8 mouse cellular contexts compared by ENCODE assay signal in the genomic region with DNA sequence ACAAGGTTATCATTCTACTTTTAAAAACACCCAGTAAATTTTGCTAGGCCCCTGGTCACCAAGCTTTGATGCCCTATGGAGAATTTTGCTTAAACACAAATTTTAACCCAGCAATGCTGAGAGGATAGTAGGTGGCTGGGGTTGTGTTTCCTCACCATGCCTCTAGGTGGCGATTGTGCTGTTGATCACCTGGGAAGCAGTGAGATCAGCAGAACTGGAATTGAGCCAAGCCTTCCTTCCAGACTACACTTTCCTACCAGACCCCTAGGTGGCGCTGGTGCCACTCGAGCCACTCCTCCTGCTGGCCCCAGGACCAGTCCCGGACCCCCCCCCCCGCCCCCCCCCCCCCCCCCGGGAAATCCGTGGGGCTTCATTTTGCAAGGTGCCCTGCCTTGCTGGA.
DNase-seq lines count a peak whose midpoint lies in the region; ATAC-seq and TF ChIP-seq lines count a peak whose summit lies in the region.

No protein-coding gene starts in this region.

- intact Hi-C loops in left cerebral cortex, postnatal 10 days (cut with DNase I), result no loop called here

- no peak overlapping the region for H3K9ac ChIP-seq in intestine, embryonic 14.5 days (ENCODE audit: low read length)
- H3K9ac ChIP-seq in intestine, embryonic 15.5 days, result no peak overlapping the region
- H3K9ac ChIP-seq in forebrain, embryonic 14.5 days (ENCODE audit: low read length), result no peak overlapping the region
- no peak overlapping the region for H3K9ac ChIP-seq in hindbrain, postnatal 0 days (replicated peaks; ENCODE audit: low read length)
- H3K9ac ChIP-seq in midbrain, embryonic 13.5 days (replicated peaks), result no peak overlapping the region

- H3K27me3 ChIP-seq in intestine, embryonic 14.5 days (replicated peaks; ENCODE audit: control insufficient read depth, insufficient read depth, low read length), result no peaks in the 10 kb centered on the region
- H3K27me3 ChIP-seq in intestine, embryonic 15.5 days (replicated peaks), result no peaks in the 10 kb centered on the region
- no peaks in the 10 kb centered on the region for H3K27me3 ChIP-seq in forebrain, embryonic 14.5 days (replicated peaks; ENCODE audit: control insufficient read depth, insufficient read depth, low read length)
- no peaks in the 10 kb centered on the region for H3K27me3 ChIP-seq in hindbrain, postnatal 0 days (ENCODE audit: insufficient read depth, low read length)
- H3K27me3 ChIP-seq in midbrain, embryonic 13.5 days, result no peaks in the 10 kb centered on the region

- no peak overlapping the region for H3K4me2 ChIP-seq in intestine, embryonic 14.5 days (ENCODE audit: low read length)
- H3K4me2 ChIP-seq in intestine, embryonic 15.5 days (replicated peaks), result no peak overlapping the region
- H3K4me2 ChIP-seq in forebrain, embryonic 14.5 days (ENCODE audit: low read length), result no peak overlapping the region
- H3K4me2 ChIP-seq in hindbrain, postnatal 0 days (ENCODE audit: low read depth, low read length), result no peak overlapping the region
- no peak overlapping the region for H3K4me2 ChIP-seq in midbrain, embryonic 13.5 days (replicated peaks)

- WGBS in intestine, embryonic 14.5 days, result 2% methylated on average over 4 of the region's 7 CpGs
- WGBS in intestine, embryonic 15.5 days, result 0% methylated on average over 5 of the region's 7 CpGs
- 2% methylated on average over 4 of the region's 7 CpGs for WGBS in forebrain, embryonic 14.5 days
- WGBS in hindbrain, postnatal 0 days, result 0% methylated on average over 3 of the region's 7 CpGs
- WGBS in midbrain, embryonic 13.5 days, result 4% methylated on average over 4 of the region's 7 CpGs

- no peaks in the 10 kb centered on the region for H3K4me1 ChIP-seq in intestine, embryonic 14.5 days (replicated peaks; ENCODE audit: control insufficient read depth, insufficient read depth, low read length)
- H3K4me1 ChIP-seq in intestine, embryonic 15.5 days (replicated peaks), result no peaks in the 10 kb centered on the region
- H3K4me1 ChIP-seq in forebrain, embryonic 14.5 days (ENCODE audit: control insufficient read depth, insufficient read depth, low read length), result no peaks in the 10 kb centered on the region
- H3K4me1 ChIP-seq in hindbrain, postnatal 0 days (ENCODE audit: insufficient read depth, low read length), result no peaks in the 10 kb centered on the region
- H3K4me1 ChIP-seq in midbrain, embryonic 13.5 days (replicated peaks), result peaks cover 3% of the 10 kb centered on the region; the same call in 1 of the 2 replicates

- H3K36me3 ChIP-seq in intestine, embryonic 14.5 days (ENCODE audit: control insufficient read depth, insufficient read depth, low read length), result no peaks in the 10 kb centered on the region
- no peaks in the 10 kb centered on the region for H3K36me3 ChIP-seq in intestine, embryonic 15.5 days
- no peaks in the 10 kb centered on the region for H3K36me3 ChIP-seq in forebrain, embryonic 14.5 days (ENCODE audit: control insufficient read depth, insufficient read depth, low read length)
- H3K36me3 ChIP-seq in hindbrain, postnatal 0 days (ENCODE audit: insufficient read depth, low read length), result no peaks in the 10 kb centered on the region
- H3K36me3 ChIP-seq in midbrain, embryonic 13.5 days, result no peaks in the 10 kb centered on the region

- no peak overlapping the region for H3K4me3 ChIP-seq in intestine, embryonic 14.5 days (ENCODE audit: low read depth, low read length)
- no peak overlapping the region for H3K4me3 ChIP-seq in intestine, embryonic 15.5 days (replicated peaks)
- H3K4me3 ChIP-seq in forebrain, embryonic 14.5 days (ENCODE audit: low read depth, low read length), result no peak overlapping the region
- no peak overlapping the region for H3K4me3 ChIP-seq in hindbrain, postnatal 0 days (ENCODE audit: low read length)
- H3K4me3 ChIP-seq in midbrain, embryonic 13.5 days (replicated peaks), result no peak overlapping the region

- H3K27ac ChIP-seq in intestine, embryonic 14.5 days (ENCODE audit: low read depth), result no peak overlapping the region
- no peak overlapping the region for H3K27ac ChIP-seq in intestine, embryonic 15.5 days
- H3K27ac ChIP-seq in forebrain, embryonic 14.5 days (ENCODE audit: low read depth, low read length), result no peak overlapping the region
- no peak overlapping the region for H3K27ac ChIP-seq in hindbrain, postnatal 0 days
- no peak overlapping the region for H3K27ac ChIP-seq in midbrain, embryonic 13.5 days

- DNase-seq in intestine, embryonic 14.5 days (ENCODE audit: low spot score), result peak; percentile 80
- DNase-seq in c-Kit-positive CD71-negative TER-119-negative erythroid progenitor cells, embryonic 14.5 days (ENCODE audit: low read depth), result peak; percentile 53
- peak; percentile 86 for DNase-seq in forebrain, embryonic 14.5 days (ENCODE audit: low spot score)
- peak; percentile 90 for DNase-seq in hindbrain, postnatal 0 days (ENCODE audit: low spot score)
- peak; percentile 62 to 83 for DNase-seq in left cerebral cortex, postnatal 10 days (ENCODE audit: extremely low spot score in 1 of 2, low spot score in 2 of 2)
- peak; percentile 16 to 52 for DNase-seq in spleen, postnatal 14 days (ENCODE audit: low spot score in 2 of 2)

- peak; percentile 82 for TF ChIP-seq CTCF in hindbrain, postnatal 0 days (IDR thresholded peaks at IDR 0.05; ENCODE audit: low read depth)

- peak; percentile 43; the same call in 1 of the 2 replicates for ATAC-seq in intestine, embryonic 14.5 days (replicated peaks; ENCODE audit: low FRiP score, low TSS enrichment, low read depth)
- no peak for ATAC-seq in intestine, embryonic 15.5 days
- peak; percentile 67 for ATAC-seq in forebrain, embryonic 14.5 days
- ATAC-seq in hindbrain, postnatal 0 days, result peak; percentile 70
- ATAC-seq in midbrain, embryonic 13.5 days, result 0 out of 2 replicates have a peak, but pooled peaks have one; percentile 11

- no peaks in the 10 kb centered on the region for H3K9me3 ChIP-seq in intestine, embryonic 14.5 days (ENCODE audit: control insufficient read depth, low read length)
- no peaks in the 10 kb centered on the region for H3K9me3 ChIP-seq in intestine, embryonic 15.5 days
- no peaks in the 10 kb centered on the region for H3K9me3 ChIP-seq in forebrain, embryonic 14.5 days (replicated peaks; ENCODE audit: control insufficient read depth, low read length)
- no peaks in the 10 kb centered on the region for H3K9me3 ChIP-seq in hindbrain, postnatal 0 days (ENCODE audit: low read length)
- no peaks in the 10 kb centered on the region for H3K9me3 ChIP-seq in midbrain, embryonic 13.5 days

Comparison
In these comparisons a context has a peak if more than half of its experiments do, and no peak if none do; other contexts are left out.
1. DNase-seq: peak in every context shown above with its lines; median percentile 90 in hindbrain, postnatal 0 days; 86 in forebrain, embryonic 14.5 days; 80 in intestine, embryonic 14.5 days; 72 in left cerebral cortex, postnatal 10 days; 53 in c-Kit-positive CD71-negative TER-119-negative erythroid progenitor cells, embryonic 14.5 days; 34 in spleen, postnatal 14 days.